Mouse (Mus musculus) thymus, postnatal 36 days (tissue): Measurements from ENCODE around the gene Hes3.

Experiments used
- DNase-seq, 2 experiments: peaks; one replicate each; pipeline ENCODE4 v3.0.0; 2022; ENCODE audit warnings: mixed read lengths in 2 of 2

Gene Hes3

DNA sequence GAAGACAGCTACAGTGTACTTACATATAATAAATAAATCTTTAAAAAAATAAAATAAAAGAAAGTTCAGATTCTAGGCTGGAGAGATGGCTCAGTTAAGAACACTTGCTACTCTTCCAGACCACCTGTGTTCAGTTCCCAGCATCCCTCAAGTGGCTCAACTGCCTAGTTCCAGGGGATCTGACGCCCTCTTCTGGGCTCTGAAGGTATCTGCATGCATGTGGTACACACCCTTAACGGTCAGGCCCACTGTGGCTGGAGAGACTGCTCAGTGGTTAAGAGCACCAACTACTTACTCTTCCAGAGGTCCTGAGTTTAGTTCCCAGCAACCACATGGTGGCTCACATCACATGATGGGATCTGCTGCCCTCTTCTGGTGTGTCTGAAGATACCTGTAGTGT lies 13.5 kb downstream of the Hes3 start:
- no peak for DNase-seq

DNA sequence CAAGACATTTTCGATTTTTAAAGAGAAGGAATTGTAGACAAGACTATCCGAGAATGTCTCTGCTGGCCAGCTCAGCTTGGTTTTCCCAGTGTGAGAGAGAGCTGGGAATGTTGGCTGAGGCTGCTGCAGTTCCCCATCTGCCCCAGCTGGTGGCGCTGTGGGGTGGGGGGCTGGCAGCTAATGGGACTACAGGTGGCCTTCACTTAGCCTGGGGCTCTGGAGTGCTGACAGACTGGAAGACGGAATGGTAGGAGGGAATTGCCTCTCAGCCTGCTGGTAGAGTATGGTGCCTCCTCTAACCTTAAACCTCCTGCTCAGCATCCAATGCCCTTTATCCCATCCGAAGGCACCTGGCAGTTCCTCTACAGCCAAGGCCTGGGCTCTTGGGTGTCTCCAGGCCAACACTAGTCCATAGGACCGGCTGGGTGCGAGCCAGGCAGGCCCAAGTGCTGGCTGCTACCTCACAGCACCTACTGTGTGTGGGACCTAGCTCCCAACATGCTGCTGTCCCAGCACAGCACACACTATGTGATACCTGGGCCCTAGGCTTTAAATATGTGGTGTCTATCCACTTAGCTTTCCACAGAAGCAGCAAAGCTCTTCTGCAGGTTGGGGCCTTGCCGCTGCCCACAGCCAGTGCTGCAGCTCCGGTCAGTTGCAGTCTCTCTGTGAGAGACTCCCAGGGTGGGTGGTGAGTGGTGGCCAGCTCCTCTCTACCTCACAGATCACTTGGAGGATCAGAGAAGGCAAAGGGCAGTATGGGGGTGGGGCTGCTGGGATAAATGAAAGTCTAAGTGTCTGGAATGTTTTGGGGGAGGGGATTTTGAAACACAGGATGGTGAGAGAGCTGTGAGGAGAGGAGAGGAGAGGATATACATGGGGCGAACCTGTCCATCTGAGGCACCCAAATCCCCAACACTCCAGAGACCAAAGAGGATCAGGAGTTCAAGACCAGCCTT lies 14.8 kb downstream of the Hes3 start:
- DNase-seq = no peak

DNA sequence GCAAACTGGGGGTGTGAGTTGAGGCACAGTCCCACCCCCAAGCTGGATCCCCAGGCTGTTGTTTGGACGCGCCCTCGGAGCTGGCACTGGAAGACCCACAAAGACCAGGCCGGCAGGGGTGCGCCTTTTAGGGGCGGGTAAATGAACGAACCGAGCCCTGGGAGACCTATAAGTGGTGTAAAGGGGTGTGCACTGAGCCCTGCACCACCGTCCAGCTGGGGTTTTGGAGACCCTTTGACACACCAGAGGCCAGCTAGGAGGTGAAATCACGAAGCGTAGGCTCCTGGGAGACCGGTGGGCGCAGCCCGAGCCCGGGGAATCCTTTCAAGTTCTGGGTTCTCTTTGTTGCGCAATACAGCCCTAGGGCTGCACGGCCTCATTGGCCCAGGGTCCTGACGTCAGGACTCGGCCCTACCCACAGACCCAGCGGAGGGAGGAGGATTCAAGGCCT lies 16.8 kb downstream of the Hes3 start:
- no peak for DNase-seq

DNA sequence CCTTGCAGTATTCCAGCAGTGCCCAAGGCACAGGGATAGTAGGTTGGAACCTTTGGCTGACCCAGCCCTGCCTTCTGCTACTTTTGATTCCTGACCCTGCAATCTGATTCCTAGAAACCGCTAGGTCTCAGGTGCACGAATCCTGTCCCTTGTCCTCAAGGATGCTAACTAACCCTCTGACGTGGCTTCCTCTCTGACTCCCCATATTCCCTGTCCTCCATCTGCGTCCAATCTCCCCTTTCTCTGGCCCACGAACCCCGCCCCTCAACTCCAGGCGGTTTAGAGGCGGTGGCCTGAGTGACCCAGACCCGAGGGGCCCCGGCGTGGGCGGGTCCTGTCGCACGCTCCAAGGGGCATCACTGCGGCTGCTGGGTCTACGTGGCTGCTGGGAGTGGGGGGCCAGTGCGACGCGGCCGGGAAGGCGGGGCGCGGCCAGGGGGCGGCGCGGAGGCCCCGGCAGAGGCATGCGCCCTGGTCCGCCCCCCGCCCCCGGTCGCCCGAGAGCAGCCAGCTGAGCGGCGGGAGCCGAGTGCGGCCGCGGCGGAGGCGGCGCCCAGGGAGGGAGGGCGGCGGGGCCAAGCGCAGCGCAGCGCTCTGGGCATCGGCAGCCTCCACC lies 17.7 kb downstream of the Hes3 start, which contains the start of gene Gpr153:
Gpr153 (plus strand) TSS at position 612 of the 616 bp plus-strand sequence.
- DNase-seq = no peak

DNA sequence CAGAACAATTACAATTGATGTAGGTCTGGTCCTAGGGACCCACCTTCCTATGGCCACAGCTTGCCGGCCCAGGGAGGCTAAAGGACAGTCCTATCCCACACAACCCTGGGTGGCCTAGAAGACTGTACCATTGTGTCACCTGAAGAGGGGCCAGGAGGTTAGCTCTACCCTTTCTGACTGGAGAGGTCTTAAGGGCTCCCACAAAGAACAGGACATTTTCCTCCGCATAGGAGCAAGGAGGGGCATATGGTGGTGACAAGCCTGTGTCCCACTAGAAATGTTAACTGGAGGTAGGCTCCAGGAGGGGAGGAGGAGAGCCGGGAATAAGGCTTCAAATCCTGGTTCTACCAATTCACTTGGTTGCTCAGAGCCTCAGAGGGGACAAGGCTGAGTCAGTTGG lies 18.3 kb downstream of the Hes3 start:
- DNase-seq = no peak

DNA sequence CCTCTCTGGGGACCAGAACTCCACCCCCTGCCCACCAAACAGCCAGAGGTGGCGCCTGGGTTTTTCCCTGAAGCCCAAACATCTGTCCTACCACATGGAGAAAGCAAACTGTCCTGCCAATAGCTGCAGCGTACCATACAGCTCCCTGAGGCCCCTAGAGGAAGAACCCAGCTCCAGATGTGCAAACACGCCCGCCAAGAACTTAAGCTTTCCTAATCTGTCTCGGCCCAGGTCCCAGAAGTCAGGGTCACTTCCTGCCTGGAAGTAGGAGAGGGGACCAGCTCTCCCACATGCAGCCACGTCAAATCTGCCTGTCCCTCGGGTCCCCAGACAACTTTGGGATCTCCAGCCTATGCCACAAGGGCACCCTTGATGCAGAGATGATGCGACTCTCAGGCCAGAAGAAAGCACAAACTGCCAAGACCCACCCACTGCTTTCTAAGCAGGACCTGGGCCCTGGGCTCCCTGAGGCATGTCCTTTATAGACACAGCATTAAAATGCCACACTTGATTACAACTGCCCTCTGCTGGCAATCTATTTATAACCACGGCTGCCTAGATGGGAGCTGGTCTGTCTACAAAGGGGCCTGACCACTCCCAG lies 18.9 kb downstream of the Hes3 start:
- DNase-seq = no peak

DNA sequence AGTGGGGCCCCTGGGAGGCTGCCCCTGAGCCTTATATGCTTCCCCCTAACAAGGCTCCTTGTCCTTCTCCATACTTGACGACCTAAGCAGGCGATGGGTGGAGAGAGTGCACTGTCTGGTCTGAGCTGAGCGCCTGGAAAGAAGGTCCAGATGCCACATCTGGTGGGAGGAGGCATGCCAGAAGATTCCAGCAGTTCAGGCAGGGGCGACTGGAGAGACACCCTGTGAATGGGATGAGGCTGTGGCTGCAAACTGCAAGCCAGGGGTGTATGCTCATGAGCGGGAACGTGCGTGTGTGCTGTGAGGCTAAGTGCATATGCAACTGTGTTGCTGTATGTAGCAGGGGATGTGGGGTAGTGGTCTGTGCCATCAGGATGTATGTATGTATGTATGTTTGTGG lies 19.5 kb downstream of the Hes3 start:
- no peak for DNase-seq

DNA sequence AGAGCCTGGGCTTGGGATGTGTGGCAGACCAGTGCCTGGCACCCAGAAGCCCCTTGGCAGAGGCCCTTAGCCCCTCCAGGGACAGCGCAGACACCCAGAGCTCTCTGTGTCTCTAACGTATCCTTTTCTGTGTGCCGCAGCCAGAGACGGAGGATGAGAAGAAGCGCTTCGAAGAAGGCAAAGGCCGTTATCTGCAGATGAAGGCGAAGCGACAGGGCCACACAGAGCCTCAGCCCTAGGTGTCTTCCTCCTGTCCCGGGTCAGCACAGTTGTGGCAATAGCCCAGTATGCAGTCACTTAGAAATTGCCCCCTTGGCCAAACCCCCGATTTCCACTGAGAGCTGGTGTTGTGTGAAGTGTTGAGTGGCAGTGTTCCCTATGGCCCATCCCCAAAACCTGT lies 20.1 kb downstream of the Hes3 start:
- DNase-seq = no peak

DNA sequence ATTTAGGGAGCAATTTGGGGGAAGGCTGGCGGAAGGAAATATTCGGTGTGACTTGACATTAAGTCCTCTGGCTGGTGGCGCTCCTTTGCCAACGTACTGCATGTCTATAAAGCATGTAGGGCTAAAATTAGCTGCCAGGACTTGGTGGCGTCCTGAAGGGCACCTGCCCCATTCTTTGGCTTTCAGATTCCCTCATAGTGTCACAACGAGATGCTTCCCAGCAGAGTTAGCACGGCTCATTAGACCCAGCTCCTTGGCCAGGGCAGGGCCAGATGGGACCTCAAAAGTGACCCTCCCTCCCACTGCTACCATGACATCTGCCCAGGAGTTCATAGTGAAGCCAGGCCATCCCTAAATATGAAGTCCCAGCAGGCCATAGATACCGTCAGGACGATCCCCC lies 20.9 kb downstream of the Hes3 start:
- DNase-seq = no peak

DNA sequence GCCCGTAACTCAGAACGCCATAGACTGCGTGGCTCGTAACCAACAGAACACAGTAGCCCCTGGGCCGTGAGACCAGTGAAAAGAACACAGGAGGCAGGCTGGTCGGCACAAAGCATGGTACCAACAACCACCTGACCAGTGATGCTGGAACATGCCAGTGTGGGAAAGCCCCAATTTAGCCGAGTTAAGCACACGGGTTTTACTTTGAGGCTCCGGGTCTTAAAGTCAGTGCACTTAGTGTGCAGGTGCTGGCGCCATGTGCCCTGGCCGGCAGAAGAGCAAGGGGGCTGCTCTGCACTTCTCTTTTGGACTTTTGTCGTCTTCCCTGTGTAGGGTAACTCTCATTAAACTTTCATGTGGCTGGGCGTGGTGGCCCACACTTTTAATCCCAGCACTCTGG lies 21.5 kb downstream of the Hes3 start:
- no peak for DNase-seq

DNA sequence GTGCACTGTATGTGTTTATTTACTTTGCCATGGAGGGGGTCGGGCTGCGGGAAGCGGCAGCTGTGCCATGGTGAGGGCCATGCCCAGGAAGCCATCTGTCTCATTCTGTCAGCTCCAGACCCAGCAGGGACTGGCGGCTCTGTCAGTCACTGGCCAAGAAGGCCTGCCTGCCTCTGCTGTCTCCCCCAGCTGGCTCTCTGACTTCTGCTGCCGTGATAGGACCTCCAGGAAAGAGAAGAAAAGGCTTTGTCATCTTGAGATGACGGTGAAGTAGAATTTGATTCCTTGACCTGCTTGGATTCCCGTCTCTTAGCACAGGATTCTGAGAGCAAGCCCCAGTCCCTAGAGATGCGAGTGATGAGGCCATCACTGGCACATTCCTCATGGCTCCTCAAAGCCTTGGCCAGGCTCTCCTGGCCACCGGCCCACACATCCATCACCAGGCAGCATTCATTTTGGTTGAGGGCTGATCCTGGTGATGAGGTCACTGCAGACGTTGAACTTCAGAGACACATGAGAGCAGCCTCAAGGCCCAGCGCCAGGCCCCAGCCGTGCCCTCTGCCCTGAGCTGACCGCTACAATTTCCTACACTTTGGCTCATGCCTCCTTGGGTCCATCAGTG lies 23.6 kb downstream of the Hes3 start:
- DNase-seq = no peak

DNA sequence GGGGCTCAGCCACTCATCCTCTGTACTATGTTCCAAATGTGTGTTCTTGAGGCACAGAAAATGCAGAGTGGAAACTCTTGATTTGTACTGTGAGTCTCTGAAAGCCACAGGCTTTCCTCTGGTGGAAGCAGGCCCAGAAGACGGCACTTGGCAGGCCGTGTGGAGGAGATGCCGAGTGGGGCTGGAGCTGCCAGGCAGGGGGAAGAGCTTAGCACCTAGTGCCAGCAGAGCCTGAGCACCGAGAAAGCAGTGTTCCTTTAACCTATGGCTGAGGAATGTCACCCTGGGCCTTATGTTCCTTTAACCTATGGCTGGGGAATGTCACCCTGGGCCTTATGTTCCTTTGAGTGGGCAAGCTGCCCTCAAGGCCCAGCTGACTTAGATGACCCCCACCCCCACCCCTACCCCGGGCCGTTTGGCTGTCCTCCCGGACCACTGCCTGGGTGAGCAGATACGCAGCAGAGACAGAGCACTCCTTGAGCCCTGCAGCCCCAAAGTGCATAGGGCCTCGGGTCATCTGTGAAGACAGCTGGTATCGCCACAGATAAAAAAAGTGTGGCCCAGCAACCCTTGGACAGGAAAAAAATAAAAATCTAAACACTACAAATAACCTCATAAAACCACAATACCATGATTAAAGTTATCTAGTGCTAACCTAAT lies 25.1 kb downstream of the Hes3 start:
- DNase-seq = no peak

DNA sequence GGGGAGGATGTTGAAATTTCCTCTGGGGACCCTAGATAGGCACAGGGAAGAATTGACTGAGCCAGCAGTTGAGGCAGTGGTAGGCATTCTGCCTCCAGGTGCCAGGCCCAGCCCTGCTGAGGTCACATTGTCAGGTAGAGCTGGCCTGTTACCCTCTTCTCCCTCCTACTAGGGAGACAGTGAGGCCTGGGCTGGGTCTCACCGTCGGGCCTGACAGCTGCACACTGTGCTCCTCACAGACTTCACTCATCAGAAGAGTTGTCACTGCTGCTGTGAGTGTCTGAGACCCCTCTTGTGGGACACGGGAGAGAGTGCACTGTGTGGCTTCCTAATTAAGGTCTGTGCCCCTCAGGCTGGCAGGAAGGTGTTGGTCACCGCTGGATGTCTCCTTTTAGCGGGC lies 25.7 kb downstream of the Hes3 start:
- no peak for DNase-seq

DNA sequence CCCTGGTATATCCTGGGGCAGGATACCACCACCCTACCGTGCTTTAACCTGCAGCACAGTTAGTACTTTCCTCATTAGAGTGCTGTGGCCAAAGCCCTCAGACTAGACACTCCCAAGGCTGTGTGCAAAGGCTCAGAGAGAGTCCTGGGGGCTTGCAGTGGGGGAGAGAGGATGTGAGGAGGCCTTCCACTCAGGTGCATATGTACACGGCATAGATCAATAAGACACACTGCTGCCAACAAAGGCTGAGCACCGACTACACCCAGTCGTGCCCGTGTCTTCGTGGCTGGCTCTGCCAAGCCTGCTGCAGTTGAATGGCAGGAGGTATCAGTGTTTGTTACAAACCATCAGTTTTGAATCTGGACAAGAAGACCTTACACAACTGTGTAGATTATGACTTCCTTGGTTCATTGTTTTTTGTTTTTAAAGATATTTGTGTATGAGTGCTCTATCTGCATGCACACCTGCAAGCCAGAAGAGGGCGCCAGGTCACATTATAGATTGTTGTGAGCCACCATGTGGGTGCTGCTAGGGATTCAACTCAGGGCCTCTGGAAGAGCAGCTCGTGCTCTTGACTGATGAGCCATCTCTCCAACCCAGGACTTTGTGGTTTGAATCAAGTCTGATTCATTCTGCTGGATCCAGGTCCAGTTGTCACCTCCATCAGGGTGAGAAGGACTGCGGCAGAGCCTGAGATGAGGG lies 26.4 kb downstream of the Hes3 start:
- DNase-seq = no peak

DNA sequence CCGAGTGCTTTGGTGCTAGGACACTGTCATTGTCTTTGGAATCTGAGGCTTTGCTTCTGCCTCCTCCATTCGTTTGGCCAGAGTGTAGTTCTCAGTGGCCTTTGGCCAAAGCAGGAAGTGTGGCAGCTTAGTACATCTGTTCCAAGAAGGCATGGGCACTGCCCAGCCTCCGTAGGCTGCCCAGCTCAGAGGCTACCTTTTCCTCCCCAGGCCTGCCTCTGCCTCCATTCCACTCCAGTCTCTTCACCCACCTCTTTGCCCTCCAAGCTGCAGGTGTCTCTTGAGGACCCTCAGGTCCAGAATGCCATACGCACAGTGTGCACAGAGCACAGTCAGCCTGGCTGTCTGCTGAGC lies 27.3 kb downstream of the Hes3 start:
- DNase-seq = no peak

DNA sequence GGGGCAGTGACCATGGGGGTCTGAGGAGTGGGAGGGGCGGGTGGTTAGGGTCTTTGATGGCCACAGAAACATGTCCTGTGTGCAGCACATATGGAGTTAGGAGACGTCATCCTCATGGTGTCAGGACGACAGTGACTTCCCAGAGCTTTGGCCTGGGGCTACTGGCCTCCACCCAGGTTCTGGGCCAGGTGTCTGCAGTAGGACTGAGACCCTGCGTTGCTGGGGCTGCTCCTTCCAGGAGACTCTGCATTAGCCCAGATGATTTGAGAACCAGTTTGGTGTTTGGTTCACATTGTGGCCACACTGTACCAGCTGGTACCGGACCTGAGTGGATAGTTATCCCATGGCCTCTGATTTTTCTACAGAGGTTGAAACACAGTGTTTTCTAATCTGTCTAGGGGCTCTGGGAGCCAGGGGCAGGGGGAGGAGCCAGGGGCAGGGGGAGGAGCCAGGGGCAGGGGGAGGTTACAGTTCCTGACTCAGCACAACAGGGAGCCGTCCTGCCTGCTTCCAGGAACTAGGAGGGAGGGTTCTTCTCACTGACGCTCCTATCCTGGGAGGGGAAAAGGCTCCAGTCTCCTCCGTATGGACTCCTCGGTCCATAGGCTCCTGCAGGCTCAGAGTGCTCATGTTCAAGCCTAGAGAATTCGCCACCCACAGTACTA lies 27.8 kb downstream of the Hes3 start:
- DNase-seq = no peak

DNA sequence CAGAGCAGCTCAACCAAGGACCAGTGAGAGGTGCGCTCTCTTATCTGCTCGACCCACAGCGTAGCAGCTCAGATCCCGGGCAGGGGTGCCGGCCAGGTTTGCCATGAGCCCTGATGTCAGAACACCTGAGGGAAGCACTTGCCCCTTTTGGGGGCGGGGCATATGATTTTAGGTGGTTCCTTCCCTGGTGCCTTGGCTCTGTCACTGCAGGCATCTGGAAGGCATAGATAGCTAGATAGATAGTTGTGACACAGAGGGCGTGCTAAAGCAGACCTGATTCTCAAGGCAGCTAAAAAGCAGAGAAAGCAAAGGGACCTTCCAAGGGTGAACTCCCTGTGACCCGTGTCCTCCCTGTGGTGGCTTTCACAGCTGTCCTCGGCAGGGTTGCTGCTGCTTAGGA lies 28.4 kb downstream of the Hes3 start:
- DNase-seq = no peak

DNA sequence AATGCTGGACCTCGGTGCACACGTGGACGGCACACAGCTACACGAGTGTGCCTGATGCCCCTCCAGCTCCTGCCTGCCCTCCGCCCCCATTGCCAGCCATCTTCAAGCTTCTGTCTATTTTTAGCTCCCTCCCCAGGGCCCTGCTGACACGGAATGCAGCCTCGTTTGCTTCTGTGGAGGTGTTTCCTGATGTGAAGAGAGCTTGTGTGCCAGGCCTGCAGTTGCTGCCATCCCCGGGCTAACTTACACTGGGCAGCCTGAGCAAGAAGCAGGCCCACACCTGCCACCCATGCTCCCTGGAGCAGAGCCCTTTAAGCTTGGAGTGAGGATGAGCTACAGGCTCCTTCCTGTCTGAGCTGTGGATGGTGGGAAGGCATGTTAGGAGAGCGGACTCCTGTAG lies 29.3 kb downstream of the Hes3 start:
- DNase-seq = no peak

DNA sequence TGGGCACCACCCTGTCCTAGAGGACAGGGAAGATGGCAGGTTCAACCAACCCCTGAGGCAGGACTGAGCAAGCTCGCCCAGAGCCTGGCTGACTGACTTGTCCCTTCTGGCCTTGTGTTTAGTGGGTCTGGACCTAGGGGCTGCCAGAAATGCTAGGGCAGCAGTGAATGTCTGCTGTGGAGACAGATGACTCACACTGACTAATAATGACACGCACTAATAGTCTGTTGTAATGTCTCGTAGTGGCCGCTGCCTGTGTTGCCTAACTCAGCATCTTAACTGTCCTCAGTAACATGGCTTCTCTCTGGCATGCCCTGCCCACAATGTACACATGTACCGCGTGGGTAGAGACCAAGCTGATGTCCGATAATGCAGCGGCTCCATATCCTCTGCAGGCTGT lies 31.0 kb downstream of the Hes3 start:
- DNase-seq = no peak

DNA sequence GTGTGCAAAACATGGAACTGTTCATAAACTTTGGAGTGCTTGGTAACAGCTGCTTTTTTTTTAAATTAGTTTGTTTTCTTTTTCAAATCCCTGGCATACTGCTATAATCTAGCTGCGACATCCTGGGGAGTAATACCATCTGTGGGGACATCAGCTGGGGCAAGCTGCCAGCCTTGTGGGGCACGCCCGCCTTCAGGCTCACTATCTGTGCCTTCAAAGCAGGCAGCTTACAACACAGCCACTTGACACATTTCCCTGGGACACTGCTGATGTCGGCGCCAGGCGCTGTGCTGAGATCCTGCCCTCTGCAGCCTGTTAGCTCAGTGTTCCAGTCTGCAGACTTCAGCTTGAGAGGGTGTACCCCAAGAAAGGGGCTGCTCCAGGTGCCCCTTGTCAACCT lies 34.4 kb downstream of the Hes3 start:
- DNase-seq = no peak

DNA sequence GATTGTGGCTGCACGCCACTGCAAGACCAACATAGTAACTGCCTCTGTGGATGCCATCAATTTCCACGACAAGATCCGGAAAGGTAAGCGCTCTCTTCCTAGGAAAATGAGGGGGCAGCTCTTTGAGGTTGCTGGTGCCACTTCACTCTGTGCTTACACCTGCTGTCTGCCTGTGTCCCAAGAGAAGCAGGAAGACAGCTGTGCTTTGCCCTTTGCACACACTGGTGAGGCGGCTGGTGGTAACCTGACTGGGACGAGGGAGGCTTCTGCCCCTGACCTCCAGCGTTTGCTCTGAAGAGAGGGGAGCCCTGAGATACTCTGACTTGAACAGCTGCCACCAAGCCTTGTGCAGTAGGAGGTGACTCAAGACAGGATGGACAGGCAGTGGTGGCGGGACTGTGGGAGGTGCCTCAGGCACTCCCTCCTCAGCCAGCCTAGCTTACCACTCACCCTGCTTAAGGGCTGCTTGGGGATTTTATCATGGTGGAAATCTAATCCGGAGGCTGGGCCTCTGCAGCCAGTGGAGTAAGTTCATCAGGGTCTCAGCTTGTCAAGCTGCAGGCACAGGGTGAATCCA lies 38.2 kb downstream of the Hes3 start:
- no peak for DNase-seq
